Mouse (Mus musculus) ES-Bruce4 (cell line): Measurements from ENCODE around the gene Scnn1b.

Source experiments
- CTCF ChIP-seq: IDR thresholded peaks from one replicate; pipeline ENCODE4 v1.8.1; 2011; ENCODE audit warnings: low read depth, low read length
- EP300 ChIP-seq: IDR thresholded peaks from 2 replicates; pipeline ENCODE4 v1.6.1; 2011; ENCODE audit warnings: low read depth, low read length; ENCODE audit not compliant: insufficient read depth
- POLR2A ChIP-seq: IDR thresholded peaks from one replicate; pipeline ENCODE4 v1.8.1; 2011; ENCODE audit warnings: low read length; ENCODE audit not compliant: insufficient read depth

DNA sequence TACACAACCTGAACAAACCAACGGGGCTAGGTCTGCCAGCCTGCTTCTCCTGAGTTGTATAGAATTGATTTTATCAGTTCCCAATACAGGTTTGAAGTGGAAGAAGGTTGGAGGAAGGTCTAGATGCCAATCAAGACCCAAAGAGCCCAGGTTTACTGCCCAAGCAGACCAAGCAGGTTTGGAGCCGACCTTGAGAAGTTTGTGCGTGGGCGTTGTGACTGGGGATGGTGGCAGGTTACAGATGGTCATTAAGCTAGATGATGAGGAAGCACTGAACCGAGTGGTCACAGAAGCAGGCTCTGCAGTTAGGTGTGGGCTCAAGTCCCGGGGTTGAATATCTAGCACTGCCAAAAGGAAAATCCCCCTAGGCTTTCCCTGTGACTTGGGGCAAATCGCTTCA lies 9.9 kb downstream of the Scnn1b start:
- TF ChIP-seq CTCF (no peak), POLR2A (no peak), EP300 (no peak)
